Mouse (Mus musculus): ENCODE data around the gene Dcakd. TPM values are rescaled to one million over a fixed set of nuclear protein-coding genes. Genes with fewer than 3 reads are reported as not detected.

The Dcakd gene
- total RNA-seq, 1 experiment = 43.7 TPM

GRCm38 (mm10) chr11:103018860-103019259 is 9.3 kb downstream of the Dcakd start:
- no peak overlapping the region for H3K4me3 ChIP-seq (ENCODE audit: insufficient read depth in 1 of 2, low read depth in 1 of 2, low read length in 2 of 2, poor library complexity in 1 of 2, severe bottlenecking in 1 of 2)
- peaks cover 0 to 7% of the 10 kb centered on the region in 2 experiments; a peak in 3 of 4 replicates for H3K4me1 ChIP-seq (ENCODE audit: control insufficient read depth in 2 of 2, insufficient read depth in 2 of 2, low read length in 2 of 2, poor library complexity in 1 of 2)
- DNase-seq (ENCODE audit: low read depth, low spot score) = no peak
- no peaks in the 10 kb centered on the region for H3K9me3 ChIP-seq (ENCODE audit: control insufficient read depth, insufficient read depth, low read depth, low read length)
- in situ Hi-C loops (cut with MboI; ENCODE audit: low sequenced_read_pairs in 2 of 2, unreplicated experiment in 2 of 2) = no loop called here
- H3K36me3 ChIP-seq (ENCODE audit: control insufficient read depth, insufficient read depth, low read length, poor library complexity, severe bottlenecking) = peaks cover 8% of the 10 kb centered on the region
- TF ChIP-seq CHD2 (IDR thresholded peaks at IDR 0.05; ENCODE audit: low read depth, low read length) (no peak), ZC3H11A (IDR thresholded peaks at IDR 0.05; ENCODE audit: borderline replicate concordance, low read depth, low read length) (no peak), HCFC1 (IDR thresholded peaks at IDR 0.05; ENCODE audit: borderline replicate concordance, insufficient read depth, low read length) (no peak), MAFK (IDR thresholded peaks at IDR 0.05; ENCODE audit: insufficient read depth, low read depth, low read length) (no peak)
- H3K9ac ChIP-seq (ENCODE audit: insufficient read depth, low read depth, low read length, poor library complexity, severe bottlenecking) = no peak overlapping the region
- no peak overlapping the region for H3K27ac ChIP-seq (ENCODE audit: insufficient read depth, low read depth, low read length, poor library complexity, severe bottlenecking)

- Histone ChIP-seq H3K9me3 (ENCODE audit: control insufficient read depth, insufficient read depth, low read depth, low read length) (no peaks in the 10 kb centered on the region), H3K27ac (ENCODE audit: insufficient read depth, low read depth, low read length, poor library complexity, severe bottlenecking) (no peak overlapping the region), H3K9ac (ENCODE audit: insufficient read depth, low read depth, low read length, poor library complexity, severe bottlenecking) (0 out of 2 replicates have a peak overlapping the region, but pooled peaks have one; percentile 23), H3K4me1 (ENCODE audit: control insufficient read depth in 2 of 2, insufficient read depth in 2 of 2, low read length in 2 of 2, poor library complexity in 1 of 2) (peaks cover 0 to 7% of the 10 kb centered on the region in 2 experiments; a peak in 3 of 4 replicates), H3K36me3 (ENCODE audit: control insufficient read depth, insufficient read depth, low read length, poor library complexity, severe bottlenecking) (peaks cover 14% of the 10 kb centered on the region), H3K4me3 (ENCODE audit: insufficient read depth in 1 of 2, low read depth in 1 of 2, low read length in 2 of 2, poor library complexity in 1 of 2, severe bottlenecking in 1 of 2) (no peak overlapping the region)
- TF ChIP-seq ZC3H11A (IDR thresholded peaks at IDR 0.05; ENCODE audit: borderline replicate concordance, low read depth, low read length) = no peak
- TF ChIP-seq ZNF384 (IDR thresholded peaks at IDR 0.05; ENCODE audit: low read depth, low read length) = no peak
- TF ChIP-seq CHD2 (IDR thresholded peaks at IDR 0.05; ENCODE audit: low read depth, low read length) = no peak
- no peak for TF ChIP-seq MAFK (IDR thresholded peaks at IDR 0.05; ENCODE audit: insufficient read depth, low read depth, low read length)
- DNase-seq (ENCODE audit: low read depth, low spot score) = no peak
- in situ Hi-C loops (cut with MboI; ENCODE audit: low sequenced_read_pairs in 2 of 2, unreplicated experiment in 2 of 2) = no loop called here
Observed at GRCm38 (mm10) chr11:103017661-103018060, 10.5 kb downstream of the Dcakd start.

- in situ Hi-C loops (cut with MboI; ENCODE audit: low sequenced_read_pairs in 2 of 2, unreplicated experiment in 2 of 2) = no loop called here
- peak; percentile 87 for DNase-seq (ENCODE audit: low read depth, low spot score)
- no peaks in the 10 kb centered on the region for H3K9me3 ChIP-seq (ENCODE audit: control insufficient read depth, insufficient read depth, low read depth, low read length)
- H3K36me3 ChIP-seq (ENCODE audit: control insufficient read depth, insufficient read depth, low read length, poor library complexity, severe bottlenecking) = peaks cover 14% of the 10 kb centered on the region
- H3K27ac ChIP-seq (ENCODE audit: insufficient read depth, low read depth, low read length, poor library complexity, severe bottlenecking) = no peak overlapping the region; the same call in 1 of the 2 replicates
- TF ChIP-seq MAFK (IDR thresholded peaks at IDR 0.05; ENCODE audit: insufficient read depth, low read depth, low read length) = no peak
- peak; percentile 87 for TF ChIP-seq ZNF384 (IDR thresholded peaks at IDR 0.05; ENCODE audit: low read depth, low read length)
- TF ChIP-seq CHD2 (IDR thresholded peaks at IDR 0.05; ENCODE audit: low read depth, low read length) = 0 out of 2 replicates have a peak, but pooled peaks have one; percentile 24
- TF ChIP-seq HCFC1 (IDR thresholded peaks at IDR 0.05; ENCODE audit: borderline replicate concordance, insufficient read depth, low read length) = peak; percentile 66; the same call in 1 of the 2 replicates
- TF ChIP-seq ZC3H11A (IDR thresholded peaks at IDR 0.05; ENCODE audit: borderline replicate concordance, low read depth, low read length) = no peak
- peaks cover 0 to 7% of the 10 kb centered on the region in 2 experiments; a peak in 3 of 4 replicates for H3K4me1 ChIP-seq (ENCODE audit: control insufficient read depth in 2 of 2, insufficient read depth in 2 of 2, low read length in 2 of 2, poor library complexity in 1 of 2)
- H3K4me3 ChIP-seq (ENCODE audit: insufficient read depth in 1 of 2, low read depth in 1 of 2, low read length in 2 of 2, poor library complexity in 1 of 2, severe bottlenecking in 1 of 2) = peak overlapping the region; percentile 78 to 98
- peak overlapping the region; percentile 89 for H3K9ac ChIP-seq (ENCODE audit: insufficient read depth, low read depth, low read length, poor library complexity, severe bottlenecking)
Observed at GRCm38 (mm10) chr11:103016930-103017329, 11.2 kb downstream of the Dcakd start.

GRCm38 (mm10) chr11:103015881-103016825 is 12.0 kb downstream of the Dcakd start:
- Histone ChIP-seq H3K4me3 (ENCODE audit: insufficient read depth in 1 of 2, low read depth in 1 of 2, low read length in 2 of 2, poor library complexity in 1 of 2, severe bottlenecking in 1 of 2) (peak overlapping the region; percentile 78 to 98), H3K4me1 (ENCODE audit: control insufficient read depth in 2 of 2, insufficient read depth in 2 of 2, low read length in 2 of 2, poor library complexity in 1 of 2) (peaks cover 0 to 7% of the 10 kb centered on the region in 2 experiments; a peak in 3 of 4 replicates), H3K36me3 (ENCODE audit: control insufficient read depth, insufficient read depth, low read length, poor library complexity, severe bottlenecking) (peaks cover 14% of the 10 kb centered on the region), H3K9me3 (ENCODE audit: control insufficient read depth, insufficient read depth, low read depth, low read length) (no peaks in the 10 kb centered on the region), H3K27ac (ENCODE audit: insufficient read depth, low read depth, low read length, poor library complexity, severe bottlenecking) (no peak overlapping the region; the same call in 1 of the 2 replicates), H3K9ac (ENCODE audit: insufficient read depth, low read depth, low read length, poor library complexity, severe bottlenecking) (peak overlapping the region; percentile 89)
- in situ Hi-C loops (cut with MboI; ENCODE audit: low sequenced_read_pairs in 2 of 2, unreplicated experiment in 2 of 2) = no loop called here
- no peak for DNase-seq (ENCODE audit: low read depth, low spot score)
- TF ChIP-seq ZC3H11A (IDR thresholded peaks at IDR 0.05; ENCODE audit: borderline replicate concordance, low read depth, low read length) (no peak), MAFK (IDR thresholded peaks at IDR 0.05; ENCODE audit: insufficient read depth, low read depth, low read length) (no peak), CHD2 (IDR thresholded peaks at IDR 0.05; ENCODE audit: low read depth, low read length) (no peak), HCFC1 (IDR thresholded peaks at IDR 0.05; ENCODE audit: borderline replicate concordance, insufficient read depth, low read length) (no peak), ZNF384 (IDR thresholded peaks at IDR 0.05; ENCODE audit: low read depth, low read length) (no peak)

Measured in ES-E14 (cell line).